Comparison of ENCODE assay signal across 8 mouse cellular contexts in the genomic region with DNA sequence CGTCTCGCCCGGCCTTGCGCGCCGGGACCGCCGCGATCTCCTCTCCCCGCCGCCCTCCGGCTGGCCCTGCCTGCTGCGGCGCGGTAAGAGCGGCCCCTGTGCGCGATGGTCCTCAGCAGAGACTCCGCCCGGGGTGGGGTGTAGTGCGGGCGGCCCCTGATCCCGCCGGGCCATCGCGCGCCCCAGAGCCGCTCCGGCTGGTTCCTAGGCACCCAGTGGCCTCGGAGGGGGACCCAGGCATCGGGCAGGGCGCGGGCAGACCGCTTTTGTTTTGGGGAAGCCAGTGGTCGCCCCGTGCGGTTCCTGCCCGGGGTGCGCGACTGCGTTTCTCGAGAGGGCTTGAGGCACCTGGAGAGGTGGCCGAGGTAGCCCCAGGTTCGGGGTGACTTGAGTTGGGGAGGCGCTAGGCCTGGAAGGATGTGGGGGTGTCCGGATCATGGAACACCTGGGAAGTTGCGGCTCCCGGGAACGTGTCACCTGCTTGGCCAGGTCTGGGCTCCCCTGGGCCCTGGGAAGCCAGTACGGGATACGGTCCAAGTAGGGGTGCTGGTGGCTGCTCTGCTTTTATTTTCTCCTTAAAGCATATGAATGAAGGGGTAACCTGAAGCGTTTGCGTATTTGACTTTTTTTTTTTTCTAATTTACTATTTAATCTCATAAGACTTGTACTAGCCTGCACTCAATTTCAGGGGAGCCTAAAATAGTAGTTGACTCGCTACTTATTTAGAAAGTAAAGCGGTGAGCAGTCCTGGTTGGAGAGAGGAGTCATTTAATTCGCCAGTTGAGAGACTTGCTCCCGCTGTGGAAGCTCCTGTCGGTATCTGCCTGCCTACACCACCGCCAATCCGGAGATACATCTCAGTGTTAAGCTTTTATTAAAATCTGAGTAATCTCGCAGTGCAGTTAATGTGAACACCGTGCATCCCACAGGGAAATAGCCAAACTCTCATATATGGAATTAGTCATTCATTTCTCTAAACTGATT. TPM values are rescaled to one million over a fixed set of nuclear protein-coding genes. Genes with fewer than 3 reads are reported as not detected.
A peak's percentile ranks its signal among the peaks of the same experiment; 100 is the strongest.
DNase-seq lines count a peak whose midpoint lies in the region; ATAC-seq and TF ChIP-seq lines count a peak whose summit lies in the region.

No protein-coding gene starts in this region.

- H3K79me2 ChIP-seq in MEL (ENCODE audit: control insufficient read depth, insufficient read depth, low read length, poor library complexity) = peaks cover 17% of the 10 kb centered on the region

- peak overlapping the region; percentile 89 for H3K9ac ChIP-seq in MEL (ENCODE audit: control insufficient read depth, low read depth, low read length, poor library complexity, severe bottlenecking)
- peak overlapping the region; percentile 97 for H3K9ac ChIP-seq in heart, postnatal 0 days (replicated peaks; ENCODE audit: low read depth, low read length)
- peak overlapping the region; percentile 98 for H3K9ac ChIP-seq in limb, embryonic 14.5 days (ENCODE audit: low read depth, low read length, severe bottlenecking)

- peak; percentile 65 for ATAC-seq in heart, postnatal 0 days (ENCODE audit: insufficient read depth, low read depth)
- ATAC-seq in limb, embryonic 14.5 days (ENCODE audit: low FRiP score, low read depth) = peak; percentile 77

- H3K9me3 ChIP-seq in MEL (replicated peaks; ENCODE audit: insufficient read depth, low read length) = no peaks in the 10 kb centered on the region
- H3K9me3 ChIP-seq in heart, postnatal 0 days (replicated peaks; ENCODE audit: control insufficient read depth, low read length) = no peaks in the 10 kb centered on the region
- no peaks in the 10 kb centered on the region for H3K9me3 ChIP-seq in limb, embryonic 14.5 days (ENCODE audit: control insufficient read depth, low read length)

- peak overlapping the region; percentile 72 to 73 for H3K4me3 ChIP-seq in MEL (ENCODE audit: control insufficient read depth in 1 of 2, insufficient read depth in 1 of 2, low read depth in 2 of 2, low read length in 2 of 2)
- H3K4me3 ChIP-seq in heart, postnatal 0 days (ENCODE audit: low read depth, low read length) = peak overlapping the region; percentile 86
- H3K4me3 ChIP-seq in limb, embryonic 14.5 days (replicated peaks; ENCODE audit: low read length) = peak overlapping the region; percentile 95

- no peak for TF ChIP-seq EP300 in MEL (IDR thresholded peaks at IDR 0.05; ENCODE audit: low read depth in 1 of 2, low read length in 2 of 2)
- no peak for TF ChIP-seq EP300 in heart, postnatal 0 days (IDR thresholded peaks at IDR 0.05; ENCODE audit: low read depth)

- H3K4me1 ChIP-seq in MEL (ENCODE audit: control insufficient read depth in 1 of 2, insufficient read depth in 2 of 2, low read length in 2 of 2) = peaks cover 3 to 4% of the 10 kb centered on the region in 2 experiments; a peak in 3 of 4 replicates
- peaks cover 22% of the 10 kb centered on the region for H3K4me1 ChIP-seq in heart, postnatal 0 days (ENCODE audit: control insufficient read depth, insufficient read depth)
- H3K4me1 ChIP-seq in limb, embryonic 14.5 days (ENCODE audit: control insufficient read depth, insufficient read depth, low read length) = peaks cover 48% of the 10 kb centered on the region

- TF ChIP-seq CTCF in MEL (IDR thresholded peaks at IDR 0.05 in 2 of 3, conservative IDR thresholded peaks at IDR 0.05 in 1 of 3; ENCODE audit: control insufficient read depth in 1 of 3, insufficient read depth in 1 of 3, low read depth in 2 of 3, low read length in 3 of 3, poor library complexity in 1 of 3, severe bottlenecking in 1 of 3) = no peak
- no peak for TF ChIP-seq CTCF in heart, postnatal 0 days (IDR thresholded peaks at IDR 0.05; ENCODE audit: low read depth)

- DNase-seq in kidney, adult 18-20 months = peak; percentile 27
- no peak for DNase-seq in kidney, postnatal 10 days
- peak; percentile 61 for DNase-seq in MEL (ENCODE audit: low read depth, low spot score)
- peak; percentile 52 to 63 for DNase-seq in cerebellum, postnatal 10 days
- DNase-seq in heart, postnatal 0 days (ENCODE audit: low spot score) = peak; percentile 50
- DNase-seq in limb, embryonic 14.5 days (ENCODE audit: low spot score) = peak; percentile 31
- peak; percentile 18 for DNase-seq in neural tube, embryonic 10.5 days (ENCODE audit: extremely low spot score, low spot score)
- DNase-seq in ovary, postnatal 10 days (ENCODE audit: low spot score) = no peak

- no peak; a peak in 1 of 4 replicates for TF ChIP-seq POLR2A in MEL (IDR thresholded peaks at IDR 0.05; ENCODE audit: control insufficient read depth in 1 of 2, insufficient read depth in 1 of 2, low read depth in 1 of 2, low read length in 2 of 2, poor library complexity in 1 of 2)
- TF ChIP-seq POLR2A in limb, embryonic 14.5 days (IDR thresholded peaks at IDR 0.05; ENCODE audit: borderline replicate concordance, extremely low read depth, insufficient read depth, insufficient read length) = no peak

- H3K4me2 ChIP-seq in heart, postnatal 0 days (ENCODE audit: low read depth, low read length) = peak overlapping the region; percentile 88
- peak overlapping the region; percentile 85 for H3K4me2 ChIP-seq in limb, embryonic 14.5 days (replicated peaks; ENCODE audit: low read depth, low read length, severe bottlenecking)

- no peaks in the 10 kb centered on the region for H3K27me3 ChIP-seq in MEL (ENCODE audit: control insufficient read depth in 1 of 2, insufficient read depth in 2 of 2, low read length in 2 of 2)
- no peaks in the 10 kb centered on the region for H3K27me3 ChIP-seq in heart, postnatal 0 days (ENCODE audit: control insufficient read depth, insufficient read depth, low read length)
- no peaks in the 10 kb centered on the region for H3K27me3 ChIP-seq in limb, embryonic 14.5 days (ENCODE audit: control insufficient read depth, insufficient read depth, low read length)

- peaks cover 2% of the 10 kb centered on the region in 2 experiments; a peak in 3 of 4 replicates for H3K36me3 ChIP-seq in MEL (ENCODE audit: control insufficient read depth in 1 of 2, insufficient read depth in 2 of 2, low read length in 2 of 2)
- peaks cover 2% of the 10 kb centered on the region; the same call in 1 of the 2 replicates for H3K36me3 ChIP-seq in heart, postnatal 0 days (replicated peaks; ENCODE audit: control insufficient read depth, insufficient read depth, low read length)
- peaks cover 23% of the 10 kb centered on the region for H3K36me3 ChIP-seq in limb, embryonic 14.5 days (ENCODE audit: control insufficient read depth, insufficient read depth, low read length)

- H3K27ac ChIP-seq in MEL (ENCODE audit: control insufficient read depth, low read depth, low read length) = peak overlapping the region; percentile 40; the same call in 1 of the 2 replicates
- peak overlapping the region; percentile 96 for H3K27ac ChIP-seq in heart, postnatal 0 days (ENCODE audit: low read depth)
- peak overlapping the region; percentile 97 for H3K27ac ChIP-seq in limb, embryonic 14.5 days (replicated peaks; ENCODE audit: low read depth, low read length)

- under 1% methylated on average over 61 of the region's 62 CpGs for WGBS in heart, postnatal 0 days
- WGBS in limb, embryonic 14.5 days = 1% methylated on average over 51 of the region's 62 CpGs

- no peak for TF ChIP-seq RAD21 in MEL (IDR thresholded peaks at IDR 0.05; ENCODE audit: low read depth, low read length)

TF ChIP-seq in MEL, 35 proteins besides CTCF, POLR2A, EP300 and RAD21:
- TF ChIP-seq UBTF (IDR thresholded peaks at IDR 0.05; ENCODE audit: borderline replicate concordance, insufficient read depth, low read depth, low read length) (0 out of 2 replicates have a peak, but pooled peaks have one; percentile 84), TAL1 (IDR thresholded peaks at IDR 0.05; ENCODE audit: low read length) (no peak)
TF ChIP-seq in MEL: peak in this region for 1.

RNA-seq across cellular contexts. Expression of a gene that starts 1.0 kb away (rescaled TPM):
- total RNA-seq in MEL (2012; rRNA removed) = 14.3 and 15.9 TPM in 2 replicates
- polyA plus RNA-seq in MEL (2012; ENCODE audit: insufficient read depth in 1 of 2, insufficient read length in 2 of 2, low read depth in 1 of 2, low replicate concordance in 2 of 2, missing spikeins in 1 of 2) = 10 to 100 TPM in 1 of 2 experiments, not detected in 1; 23.5 TPM
- 61.2 and 69.2 TPM in 2 replicates for total RNA-seq in heart, postnatal 0 days (2014; rRNA removed; ENCODE audit: low replicate concordance)
- 44.0 and 45.0 TPM in 2 replicates for polyA plus RNA-seq in heart, postnatal 0 days (2015; fragmentation: Nextera tagmentation; extraction: Ambion mirVana)
- polyA plus RNA-seq in limb, embryonic 14.5 days (2012; rRNA removed) = 86.2 and 115 TPM in 2 replicates
- 80.4 and 93.3 TPM in 2 replicates for polyA plus RNA-seq in limb, embryonic 14.5 days (2014; fragmentation: Nextera tagmentation; extraction: Ambion mirVana)

Comparison
In these comparisons a context has a peak if more than half of its experiments do, and no peak if none do; other contexts are left out.
1. DNase-seq: peak in kidney, adult 18-20 months (single experiment), MEL (single experiment), cerebellum, postnatal 10 days (2 of 2), heart, postnatal 0 days (single experiment), limb, embryonic 14.5 days (single experiment) and neural tube, embryonic 10.5 days (single experiment); none in kidney, postnatal 10 days (single experiment) and ovary, postnatal 10 days (single experiment).
2. H3K27ac ChIP-seq: peak in every context shown above with its lines; median percentile 97 in limb, embryonic 14.5 days; 96 in heart, postnatal 0 days; 40 in MEL.
3. Peak in every context shown above with its lines, with median percentiles within 50 percentile points of each other: H3K4me3 ChIP-seq and H3K9ac ChIP-seq.